Mouse (Mus musculus) left cerebral cortex, postnatal 36 days (tissue): ENCODE data around the gene Sh3bp2. TPM values are rescaled to one million over a fixed set of nuclear protein-coding genes. Genes with fewer than 3 reads are reported as not detected.
"Not testable (repeated sequence)": the region's sequence is repeated elsewhere in the genome, so short reads cannot be mapped to it uniquely, and the experiment has no call there.

ENCODE experiments used
- DNase-seq, 2 experiments: peaks; one replicate each; pipeline ENCODE4 v3.0.0; 2021 to 2022; ENCODE audit warnings: low spot score in 2 of 2, mixed read lengths in 1 of 2
- intact Hi-C: fragments of 180-260 bp; cut with DNase I; formaldehyde crosslinking; loops from one replicate; pipeline ENCODE4 v1.15.1; 2025
- total RNA-seq, 2 experiments: library from RNA; stranded (reverse); gene quantifications; 2 replicates each; pipeline ENCODE4 v1.2.3; 2021

Gene Sh3bp2
- total RNA-seq, 2 experiments from 2014 or later, result 2.6 to 3.7 TPM

DNA sequence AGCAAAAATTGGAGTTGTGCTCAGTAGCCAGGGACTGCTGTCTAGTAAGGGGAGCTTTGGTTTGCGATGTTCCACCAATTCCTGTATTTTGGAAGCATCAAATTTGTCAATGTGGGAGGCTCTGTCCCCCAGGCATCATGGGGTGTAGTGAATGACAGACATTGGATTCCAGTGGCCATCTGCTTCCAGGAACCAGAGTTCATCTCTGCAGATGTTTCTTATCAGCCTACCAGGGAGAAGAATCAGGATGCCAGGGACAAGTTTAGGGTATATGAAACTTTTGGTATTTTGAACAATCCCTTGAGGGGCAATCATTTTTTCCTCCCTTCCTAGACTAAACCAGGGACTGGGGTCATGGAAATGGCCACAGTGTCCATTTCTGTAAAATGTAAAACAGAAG, 38.2 kb downstream of the Sh3bp2 start:
- intact Hi-C loops, result no loop called here
- DNase-seq, result no peak

DNA sequence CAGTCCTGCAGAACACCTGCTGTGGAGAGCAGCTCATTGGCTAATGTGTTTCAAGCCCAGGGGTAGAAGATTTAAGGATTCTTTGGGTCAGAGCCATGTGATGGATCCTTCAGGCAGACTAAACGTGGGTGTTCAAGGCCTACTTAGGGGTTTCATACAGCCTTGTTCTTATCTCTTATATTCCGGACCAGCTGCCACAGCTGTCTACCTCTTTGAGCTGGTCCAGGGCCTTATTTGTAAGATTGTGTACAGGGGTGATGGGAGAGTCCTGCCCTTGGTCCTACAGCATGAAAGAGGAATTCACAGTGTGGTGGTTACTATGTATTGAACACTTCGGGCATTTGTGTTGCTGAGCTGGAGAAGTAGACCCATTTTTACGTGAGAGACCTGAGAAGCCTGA, 38.7 kb downstream of the Sh3bp2 start:
- DNase-seq, result no peak
- intact Hi-C loops, result no loop called here

DNA sequence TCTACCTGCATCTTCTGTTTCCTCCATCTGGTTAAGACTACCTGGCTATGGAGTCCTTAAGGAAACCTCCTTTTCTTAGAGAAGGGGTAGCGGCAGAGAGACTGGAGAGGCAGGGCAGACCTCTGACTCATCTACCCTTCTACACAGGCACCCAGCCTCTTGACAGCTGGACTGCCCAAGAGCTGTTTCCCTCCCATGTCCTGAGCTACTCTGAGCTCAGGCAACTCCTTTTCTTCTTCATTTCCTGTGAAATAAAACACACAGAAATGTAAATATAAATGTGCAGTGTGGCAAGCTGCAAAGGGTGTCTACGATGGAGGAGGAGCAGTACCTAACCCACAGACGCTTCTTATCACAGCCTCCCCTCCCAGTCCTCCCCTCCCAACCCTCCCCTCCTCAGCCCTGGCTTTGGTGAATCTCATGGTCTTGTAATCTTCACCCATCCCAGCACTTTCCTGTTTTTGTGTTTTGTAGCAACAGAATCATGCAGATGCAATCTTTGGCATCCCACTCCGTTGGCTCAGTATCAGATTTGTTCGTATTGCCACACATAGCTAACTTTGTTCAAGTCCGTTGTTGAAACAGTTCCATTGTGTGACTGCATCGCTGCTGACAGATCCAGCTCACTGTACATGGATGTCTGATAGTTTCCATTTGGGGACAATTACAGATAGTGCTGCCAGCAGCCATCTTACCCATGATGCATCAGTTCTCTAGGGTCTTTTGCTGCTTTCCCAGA, 40.1 kb downstream of the Sh3bp2 start:
- DNase-seq, result no peak
- intact Hi-C loops, result no loop called here

DNA sequence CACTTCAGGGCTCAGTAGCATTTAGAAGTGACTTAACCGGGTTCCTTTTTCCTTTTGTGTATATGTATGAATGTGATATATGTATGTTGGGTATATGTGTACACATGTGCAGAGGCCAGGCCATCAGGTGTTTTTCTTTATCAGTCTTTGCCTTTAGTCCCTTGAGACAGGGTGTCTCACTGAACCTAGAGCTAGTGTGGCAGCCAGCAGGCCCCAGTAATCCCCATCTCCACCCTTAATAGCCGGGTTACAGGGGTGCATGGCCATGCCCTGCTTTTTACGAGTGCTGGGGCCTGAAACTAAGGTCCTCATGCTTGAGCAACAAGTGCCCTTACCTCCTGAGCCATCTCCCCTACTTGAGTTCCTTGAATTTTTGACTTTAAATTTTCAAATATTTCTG, 45.9 kb downstream of the Sh3bp2 start:
- DNase-seq, result no peak
- intact Hi-C loops, result loop anchor here (5.0 kb wide), 1 partner anchor 44 kb away; the partner anchor contains the start of gene Sh3bp2

DNA sequence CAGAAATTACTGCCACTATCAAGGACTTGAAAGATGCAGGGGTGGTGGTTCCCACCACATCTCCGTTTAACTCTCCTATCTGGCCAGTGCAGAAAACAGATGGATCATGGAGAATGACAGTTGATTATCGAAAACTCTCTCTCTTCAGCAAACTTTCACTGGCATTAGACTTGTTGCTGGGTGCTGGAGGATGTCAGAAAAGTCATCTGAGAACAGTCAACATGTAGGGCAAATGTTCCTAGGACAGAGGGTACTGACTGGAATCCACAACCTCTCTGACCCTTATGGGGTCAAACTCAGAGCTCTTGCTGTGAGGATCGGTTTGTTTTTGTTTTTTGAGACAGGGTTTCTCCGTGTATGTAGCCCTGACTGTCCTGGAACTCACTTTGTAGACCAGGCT, 46.9 kb downstream of the Sh3bp2 start:
- not testable (repeated sequence) for DNase-seq

DNA sequence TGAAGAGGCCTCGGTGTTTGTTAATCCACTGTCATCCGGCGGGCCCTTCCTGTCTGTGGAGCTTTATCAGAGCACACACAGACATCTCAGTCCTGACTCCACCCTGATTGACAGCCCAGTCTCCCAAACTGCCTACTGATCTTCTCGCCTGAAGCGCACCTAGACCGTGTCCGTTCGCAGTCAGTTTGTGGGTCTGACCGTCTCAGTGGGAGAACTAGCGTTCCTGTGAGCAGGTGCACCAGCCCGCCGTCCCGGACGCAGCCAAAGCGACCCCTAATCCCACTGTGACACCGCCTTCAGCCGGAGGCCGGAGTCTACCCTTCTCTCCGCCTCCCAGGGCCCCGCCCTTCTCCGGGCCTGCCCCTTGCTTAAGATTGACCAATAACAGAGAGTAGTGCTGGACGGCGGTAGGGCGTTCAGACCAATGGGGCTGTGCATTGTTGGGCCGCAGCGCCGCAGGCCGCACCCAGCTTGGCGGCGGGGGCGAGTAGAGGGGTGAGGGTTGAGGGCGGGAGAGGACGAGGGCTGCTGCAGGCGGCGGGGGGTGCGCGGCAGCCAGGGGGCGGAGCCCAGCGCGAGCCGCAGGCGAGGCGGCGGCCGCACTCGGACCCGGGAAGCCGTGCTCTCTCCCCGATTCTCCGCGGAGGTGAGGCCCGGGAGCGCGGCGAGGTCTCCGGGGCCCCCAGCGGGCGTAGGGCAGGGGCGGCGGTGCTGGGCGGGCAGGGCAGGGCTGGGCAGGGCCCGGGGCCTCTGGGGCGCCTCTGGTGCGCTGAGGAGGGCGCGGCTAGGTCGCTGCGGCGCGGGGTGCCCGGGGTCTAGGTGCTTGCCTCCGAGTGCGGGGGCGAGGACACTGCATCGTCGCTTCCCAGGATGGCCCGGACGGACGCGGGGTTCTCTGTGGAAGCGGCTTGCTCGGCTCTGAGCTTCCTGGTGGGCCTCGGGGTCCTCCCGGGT, 47.9 kb downstream of the Sh3bp2 start, which contains the start of gene Add1:
TSS of gene Add1 (plus strand) at position 397 of the 954 bp plus-strand sequence.
- DNase-seq, result peak; percentile 98
- intact Hi-C loops, result loop anchor here (1.0 to 5.0 kb wide), 2 partner anchors 46 to 63 kb away; partner anchors contain the start of gene Sh3bp2

More for the DNA sequence above, 46.9 kb downstream of the Sh3bp2 start:
- intact Hi-C loops, result loop anchor here (5.0 kb wide), 1 partner anchor 45 kb away; the partner anchor contains the start of gene Sh3bp2

DNA sequence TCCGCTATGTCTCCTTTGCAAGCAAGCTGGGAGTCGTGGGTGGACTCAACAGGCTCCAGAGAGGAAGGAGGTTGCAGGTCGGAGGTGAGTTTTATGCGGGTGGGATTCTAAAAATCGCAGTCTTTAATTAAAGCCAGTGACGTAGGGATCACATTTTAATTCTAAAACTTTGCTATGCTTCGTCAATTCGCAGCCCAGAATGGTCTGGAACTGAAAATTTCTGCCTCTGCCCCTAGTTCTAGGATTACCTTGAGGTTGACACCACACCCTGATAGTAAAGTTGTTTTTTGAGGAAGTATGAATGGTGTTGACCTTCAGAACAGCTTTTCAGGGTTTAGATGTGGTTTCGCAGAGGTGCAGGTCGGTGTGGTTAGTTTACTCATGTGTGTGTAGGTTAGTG, 49.1 kb downstream of the Sh3bp2 start:
- intact Hi-C loops, result loop anchor here (5.0 kb wide), 1 partner anchor 47 kb away; the partner anchor contains the start of gene Sh3bp2
- DNase-seq, result no peak

DNA sequence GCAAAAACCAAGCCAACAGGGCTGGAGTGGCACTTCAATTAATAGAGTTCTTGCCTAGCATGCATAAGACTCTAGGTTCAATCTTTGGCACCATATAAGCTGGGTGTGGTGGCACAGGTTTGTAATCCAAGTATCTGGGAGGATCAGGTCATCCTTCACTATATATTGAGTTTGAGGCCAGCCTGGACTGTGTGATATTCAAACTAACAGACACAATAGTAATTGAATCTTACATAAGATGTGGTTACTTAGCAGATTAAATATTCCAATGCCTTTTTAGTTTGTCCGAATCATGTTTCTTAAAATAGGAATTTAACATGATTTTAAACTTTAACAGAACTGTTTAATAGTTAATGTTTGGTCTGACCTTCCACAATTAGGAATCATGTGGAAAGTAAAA, 50.6 kb downstream of the Sh3bp2 start:
- no peak for DNase-seq
- intact Hi-C loops, result no loop called here

DNA sequence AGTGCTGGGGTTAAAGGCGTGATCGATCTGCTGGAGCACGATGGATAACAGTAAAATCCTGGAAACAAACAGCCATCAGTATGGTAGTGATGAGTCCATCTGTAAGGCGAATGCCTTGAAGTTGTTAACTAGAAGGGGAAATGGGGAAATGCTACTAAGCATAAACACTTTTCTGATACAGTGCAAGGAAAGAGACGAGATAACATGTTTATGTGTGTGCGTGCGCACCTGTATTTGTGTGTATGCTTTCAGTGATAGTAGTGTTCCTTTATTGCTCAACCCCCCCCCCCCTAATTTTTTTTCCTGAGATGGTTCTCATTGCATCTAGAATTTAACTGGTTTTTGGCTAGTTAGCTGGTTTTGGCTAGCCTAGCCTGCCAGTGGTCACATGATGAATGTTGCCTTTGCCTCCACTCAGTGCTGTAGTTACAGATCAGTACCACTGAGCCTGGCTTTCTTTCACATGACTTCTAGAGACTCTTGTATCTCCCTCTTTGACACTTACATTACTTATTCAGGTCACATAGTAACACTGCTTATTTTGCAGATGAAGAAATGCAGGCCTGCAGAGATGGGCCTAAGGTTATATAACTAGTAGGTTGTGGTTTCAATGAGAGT, 52.5 kb downstream of the Sh3bp2 start:
- DNase-seq, result no peak
- intact Hi-C loops, result no loop called here

DNA sequence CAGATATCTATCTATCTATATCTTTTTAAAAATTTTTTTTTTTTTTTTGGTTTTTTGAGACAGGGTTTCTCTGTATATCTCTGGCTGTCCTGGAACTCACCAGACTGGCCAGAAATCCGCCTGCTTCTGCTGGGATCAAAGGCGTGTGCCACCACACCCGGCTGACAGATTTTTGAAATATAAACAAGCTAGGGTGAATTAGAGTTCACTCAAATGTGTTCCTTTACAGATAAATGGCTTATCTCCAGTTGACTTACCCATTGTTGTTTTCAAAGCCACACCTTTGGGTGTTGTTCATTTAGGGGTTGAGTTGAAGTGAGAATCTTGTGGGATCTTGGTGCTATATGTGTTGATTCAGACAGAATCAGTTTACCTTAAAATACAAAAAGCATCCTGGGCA, 53.7 kb downstream of the Sh3bp2 start:
- no peak for DNase-seq
- intact Hi-C loops, result no loop called here

DNA sequence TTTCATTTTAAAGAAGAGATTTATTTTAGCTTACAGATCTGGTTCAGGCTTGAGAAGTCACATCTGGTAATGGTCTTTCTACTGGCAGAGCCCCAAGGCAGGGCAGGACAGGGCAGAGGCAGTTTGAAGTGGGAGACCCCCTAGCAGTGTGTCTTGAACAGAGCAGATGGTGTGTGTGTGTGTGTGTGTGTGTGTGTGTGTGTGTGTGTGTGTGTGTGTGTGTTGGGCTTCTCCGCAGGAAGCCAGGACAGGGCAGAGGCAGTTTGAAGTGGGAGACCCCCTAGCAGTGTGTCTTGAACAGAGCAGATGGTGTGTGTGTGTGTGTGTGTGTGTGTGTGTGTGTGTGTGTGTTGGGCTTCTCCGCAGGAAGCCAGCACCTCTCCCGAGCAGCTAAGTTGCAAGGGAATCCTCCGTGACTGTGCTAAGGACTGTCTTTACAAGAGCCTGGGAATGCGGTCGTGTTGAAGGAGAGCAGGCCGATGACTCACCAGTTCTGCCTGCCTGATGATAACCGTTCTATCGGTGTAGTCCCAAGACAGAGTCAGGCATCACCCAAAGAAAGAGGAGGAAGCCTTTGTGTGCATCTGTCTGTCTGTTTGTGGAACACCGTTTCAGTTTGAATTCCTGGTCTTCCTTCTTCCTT, 56.2 kb downstream of the Sh3bp2 start:
- intact Hi-C loops, result not testable (repeated sequence)

DNA sequence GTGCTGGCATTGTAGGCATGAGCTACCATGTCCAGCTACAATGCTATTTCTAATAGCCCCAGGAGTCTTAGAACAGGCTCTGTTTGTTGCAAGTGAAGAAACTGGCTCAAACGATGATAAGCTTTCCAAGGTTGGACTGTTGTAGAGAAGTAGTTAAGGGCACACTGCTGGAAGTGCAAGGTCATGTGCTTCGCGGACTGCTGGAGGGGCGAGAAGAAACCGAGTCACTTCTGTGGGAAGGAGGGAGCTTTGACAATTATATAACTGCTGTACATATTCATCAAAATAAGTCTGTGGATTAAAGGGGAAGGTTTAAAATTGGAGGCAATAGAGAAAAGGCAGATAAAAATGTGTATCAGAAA, 56.7 kb downstream of the Sh3bp2 start:
- intact Hi-C loops, result no loop called here
- DNase-seq, result peak in 1 of 2 experiments; percentile 17

More for the DNA sequence above, 56.2 kb downstream of the Sh3bp2 start:
- DNase-seq, result peak; percentile 47 to 48

DNA sequence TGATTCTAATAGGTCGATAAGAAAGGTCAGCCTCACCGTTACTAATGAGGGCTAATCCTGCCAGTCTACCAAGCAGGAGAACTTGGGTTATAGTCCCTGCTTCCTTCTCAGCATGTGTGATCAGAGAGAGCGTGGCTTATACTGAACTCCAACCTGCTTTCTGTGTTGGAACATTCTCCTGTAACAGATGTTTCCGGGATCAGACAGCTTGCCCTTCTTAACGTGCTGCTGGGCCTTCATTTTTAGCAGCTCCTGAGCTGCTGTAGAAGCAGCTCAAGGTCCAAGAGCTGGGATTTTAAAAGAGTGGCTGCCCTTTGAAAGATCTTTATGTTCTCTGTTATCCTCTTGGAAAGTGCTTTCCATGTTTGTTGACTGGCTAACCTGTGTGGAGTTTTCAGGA, 59.6 kb downstream of the Sh3bp2 start:
- intact Hi-C loops, result no loop called here
- no peak for DNase-seq

DNA sequence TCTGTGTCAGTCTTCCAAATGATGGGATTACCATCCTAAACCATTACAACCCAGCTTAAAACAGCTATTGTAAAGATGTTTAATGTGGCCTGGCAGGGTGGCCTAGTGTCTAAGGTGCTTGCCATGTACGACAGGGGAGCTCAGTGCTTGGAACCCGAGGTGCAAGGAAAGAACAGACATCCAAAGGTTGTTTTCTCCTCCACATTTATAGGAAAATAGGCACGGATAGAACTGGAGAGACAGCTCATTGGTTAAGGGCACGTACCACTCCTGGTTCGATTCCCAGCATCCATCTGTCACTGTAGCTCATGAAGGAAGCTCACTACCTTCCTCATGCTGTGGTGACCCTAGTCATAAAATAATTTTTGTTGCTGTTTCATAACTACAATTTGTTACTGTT, 62.2 kb downstream of the Sh3bp2 start:
- intact Hi-C loops, result no loop called here
- DNase-seq, result no peak

DNA sequence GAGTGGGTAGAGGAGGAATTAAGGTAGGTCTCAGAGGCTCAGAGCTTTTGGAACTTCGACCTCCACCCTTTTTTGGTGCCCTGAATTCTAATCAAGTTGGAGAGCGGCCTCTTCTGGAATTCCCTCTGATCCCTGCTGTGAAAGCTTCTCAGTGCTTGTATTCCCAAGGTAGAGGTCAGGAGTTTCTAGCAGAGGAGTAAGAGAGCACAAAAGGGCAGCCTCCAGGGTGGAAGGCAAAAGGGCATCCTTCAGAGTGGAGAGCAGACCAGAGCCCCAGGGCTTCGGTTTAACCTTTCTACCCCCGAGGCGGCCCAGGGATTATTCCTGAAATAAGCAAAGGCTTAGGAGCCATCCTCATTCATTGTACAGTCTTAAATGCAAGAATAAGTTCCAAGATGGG, 64.4 kb downstream of the Sh3bp2 start:
- no peak for DNase-seq
- intact Hi-C loops, result no loop called here

DNA sequence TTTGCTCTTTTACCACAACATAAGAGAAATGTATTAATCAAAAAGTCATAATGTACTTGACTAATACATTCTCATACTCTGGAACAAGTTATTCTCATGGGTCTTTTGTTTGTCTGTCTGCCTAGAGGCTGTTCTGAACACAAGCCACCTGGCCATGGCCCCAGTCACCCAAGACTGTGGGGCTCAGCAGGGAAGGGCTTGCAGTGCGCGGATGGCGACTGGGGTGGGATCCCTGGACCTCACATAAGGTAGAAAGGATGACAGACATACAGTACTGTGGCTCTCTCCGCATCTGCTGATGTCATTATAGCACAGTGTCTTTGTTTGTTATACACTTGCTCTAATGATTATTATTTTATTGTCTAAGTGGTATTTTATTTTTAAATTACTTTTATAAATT, 65.1 kb downstream of the Sh3bp2 start:
- intact Hi-C loops, result no loop called here

DNA sequence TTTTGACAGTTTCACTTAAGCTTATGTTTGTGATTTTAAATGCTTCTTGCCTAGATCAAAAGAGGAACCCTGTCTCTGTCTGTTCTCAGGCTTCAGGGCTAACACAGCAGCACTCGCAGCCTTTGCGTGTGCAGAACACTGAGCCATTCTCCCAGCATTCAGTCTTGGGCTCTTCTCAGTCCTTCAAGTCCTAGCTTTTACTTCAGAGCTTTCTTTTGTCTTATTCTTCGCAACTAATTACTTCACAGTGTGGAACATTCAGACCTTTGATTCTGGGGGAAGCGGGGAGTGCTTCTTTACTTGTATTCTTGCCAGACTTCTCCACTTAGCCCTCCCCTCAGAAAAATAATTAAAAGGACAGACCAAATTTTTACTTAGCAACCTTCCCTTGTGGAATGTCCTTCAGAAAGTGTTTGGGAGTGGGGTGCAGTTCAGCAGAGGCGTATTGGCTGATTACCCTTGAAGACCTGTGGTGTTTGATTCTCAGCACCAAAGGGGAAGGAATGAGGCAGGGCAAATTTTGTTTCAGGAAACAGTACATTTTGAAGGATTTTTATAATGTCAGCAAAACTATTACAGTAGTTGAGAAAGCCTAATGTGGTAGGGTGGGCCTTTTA, 65.9 kb downstream of the Sh3bp2 start:
- no peak for DNase-seq

More for the DNA sequence above, 65.1 kb downstream of the Sh3bp2 start:
- DNase-seq, result no peak

DNA sequence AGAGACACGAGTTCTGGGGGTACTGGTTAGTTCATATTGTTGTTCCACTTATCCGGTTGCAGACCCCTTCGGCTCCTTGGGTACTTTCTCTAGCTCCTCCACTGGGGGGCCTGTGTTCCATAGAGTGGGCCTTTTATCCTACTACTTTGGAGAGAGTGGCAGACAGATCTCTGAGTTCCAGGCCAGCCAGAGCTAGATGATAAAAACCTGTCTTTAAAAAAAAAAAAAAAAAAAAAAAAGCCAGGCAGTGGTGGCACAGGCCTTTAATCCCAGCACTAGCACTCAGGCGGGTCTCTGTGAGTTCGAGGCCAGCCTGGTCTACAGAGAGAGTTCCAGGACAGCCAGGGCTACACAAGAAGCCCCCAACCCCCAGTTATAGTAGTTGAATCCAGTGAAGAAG, 66.6 kb downstream of the Sh3bp2 start:
- DNase-seq, intact Hi-C loops: not testable (repeated sequence)

More for the DNA sequence above, 65.9 kb downstream of the Sh3bp2 start:
- intact Hi-C loops, result no loop called here

DNA sequence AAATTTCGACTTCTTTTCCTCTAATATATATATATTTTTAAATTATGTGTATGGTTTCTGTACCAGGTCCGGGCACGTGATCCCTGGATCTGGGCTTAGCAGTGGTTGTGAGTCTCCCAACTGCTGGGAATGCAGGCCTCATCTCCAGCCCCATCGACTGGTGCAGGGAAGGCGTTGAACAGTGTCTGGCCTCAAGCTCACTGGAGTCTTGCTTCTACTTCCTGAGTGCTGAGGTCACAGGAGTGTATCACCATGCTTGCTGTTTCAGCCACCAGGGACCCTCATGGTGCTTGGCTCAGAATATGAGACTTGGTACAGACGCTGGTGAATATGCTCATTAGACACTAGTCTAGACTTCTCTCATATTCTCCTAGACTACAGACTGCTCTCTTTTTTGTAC, 67.0 kb downstream of the Sh3bp2 start:
- DNase-seq, result no peak
- intact Hi-C loops, result no loop called here
